Mouse (Mus musculus) small intestine, adult 2 months (tissue): ENCODE results near the gene Csnk1g2.

ENCODE experiments used
- CTCF ChIP-seq: fragments of 200-500 bp; IDR thresholded peaks from 2 replicates; pipeline ENCODE4 v1.5.1; 2012; ENCODE audit warnings: low read depth, mild to moderate bottlenecking, control low read depth, inconsistent platforms, low read length, moderate library complexity, mixed read lengths; ENCODE audit not compliant: insufficient replicate concordance, insufficient read length; ENCODE audit errors: extremely low read depth
- POLR2A ChIP-seq: fragments of 200-500 bp; IDR thresholded peaks from 2 replicates; pipeline ENCODE4 v1.6.1; 2012; ENCODE audit warnings: low read depth, mild to moderate bottlenecking, control low read depth, inconsistent platforms, low read length, moderate library complexity

GRCm38 (mm10) chr10:80602698-80603325 is 19.8 kb upstream of the Csnk1g2 start, which contains the start of the genes Scamp4 and Adat3:
- TF ChIP-seq CTCF (no peak), POLR2A (peak; percentile 51; the same call in 1 of the 2 replicates)
